Mouse (Mus musculus): ENCODE results near the gene Sat2. TPM values are rescaled to one million over a fixed set of nuclear protein-coding genes. Genes with fewer than 3 reads are reported as not detected.
A peak's percentile ranks its signal among the peaks of the same experiment; 100 is the strongest.
"Not testable (repeated sequence)": the region's sequence is repeated elsewhere in the genome, so short reads cannot be mapped to it uniquely, and the experiment has no call there.

The Sat2 gene
- total RNA-seq, 2 experiments from 2014 or later = 12.7 to 15.2 TPM

DNA sequence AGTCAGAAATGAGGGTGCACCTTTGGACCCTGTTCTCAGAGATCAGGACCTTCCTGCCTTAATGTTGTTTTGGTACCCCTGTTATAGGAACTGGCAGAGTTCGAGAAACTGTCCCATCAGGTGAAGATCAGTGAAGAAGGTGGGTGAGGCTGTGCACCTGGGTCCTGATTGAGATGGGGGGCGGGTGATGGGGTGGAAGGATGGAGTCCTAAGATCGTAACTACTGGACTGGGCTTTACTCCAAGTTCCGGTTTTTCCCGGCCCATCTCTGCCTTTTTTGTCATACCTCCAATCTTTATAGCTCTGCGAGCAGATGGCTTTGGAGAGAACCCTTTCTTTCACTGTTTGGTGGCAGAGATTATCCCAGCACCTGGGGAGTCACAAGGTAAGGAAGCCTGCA is 582 bp downstream of the Sat2 start:
- intact Hi-C loops (cut with DNase I) = no loop called here
- no peak for DNase-seq (ENCODE audit: extremely low spot score in 1 of 2, low spot score in 2 of 2)

GRCm38 (mm10) chr11:69623006-69623405 is 1.2 kb downstream of the Sat2 start:
- intact Hi-C loops (cut with DNase I) = no loop called here
- DNase-seq (ENCODE audit: extremely low spot score in 1 of 2, low spot score in 2 of 2) = no peak

GRCm38 (mm10) chr11:69624339-69624738 is 2.5 kb downstream of the Sat2 start:
- intact Hi-C loops (cut with DNase I); DNase-seq (ENCODE audit: extremely low spot score in 1 of 2, low spot score in 2 of 2): not testable (repeated sequence)

GRCm38 (mm10) chr11:69628286-69628685 is 6.5 kb downstream of the Sat2 start:
- intact Hi-C loops (cut with DNase I) = no loop called here
- peak in 1 of 2 experiments; percentile 70 for DNase-seq (ENCODE audit: extremely low spot score in 1 of 2, low spot score in 2 of 2)

DNA sequence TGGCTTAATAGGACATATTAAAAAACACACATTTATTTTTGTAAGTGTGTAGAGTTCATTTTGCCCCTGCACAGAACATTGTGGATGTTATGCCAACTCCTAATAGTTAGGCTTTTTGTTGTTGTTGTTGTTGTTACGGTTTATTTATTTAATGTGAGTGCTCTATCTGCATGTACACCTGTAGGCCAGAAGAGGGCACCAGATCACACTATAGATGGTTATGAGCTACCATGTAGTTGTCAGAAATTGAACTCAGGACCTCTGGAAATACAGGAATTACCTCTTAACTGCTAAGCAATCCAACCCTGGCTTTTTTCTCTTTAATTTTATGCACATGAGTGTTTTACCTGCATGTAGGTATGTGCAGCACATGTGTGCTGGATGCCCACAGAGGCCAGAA is 8.0 kb downstream of the Sat2 start:
- no peak for DNase-seq (ENCODE audit: extremely low spot score in 1 of 2, low spot score in 2 of 2)
- intact Hi-C loops (cut with DNase I) = no loop called here

DNA sequence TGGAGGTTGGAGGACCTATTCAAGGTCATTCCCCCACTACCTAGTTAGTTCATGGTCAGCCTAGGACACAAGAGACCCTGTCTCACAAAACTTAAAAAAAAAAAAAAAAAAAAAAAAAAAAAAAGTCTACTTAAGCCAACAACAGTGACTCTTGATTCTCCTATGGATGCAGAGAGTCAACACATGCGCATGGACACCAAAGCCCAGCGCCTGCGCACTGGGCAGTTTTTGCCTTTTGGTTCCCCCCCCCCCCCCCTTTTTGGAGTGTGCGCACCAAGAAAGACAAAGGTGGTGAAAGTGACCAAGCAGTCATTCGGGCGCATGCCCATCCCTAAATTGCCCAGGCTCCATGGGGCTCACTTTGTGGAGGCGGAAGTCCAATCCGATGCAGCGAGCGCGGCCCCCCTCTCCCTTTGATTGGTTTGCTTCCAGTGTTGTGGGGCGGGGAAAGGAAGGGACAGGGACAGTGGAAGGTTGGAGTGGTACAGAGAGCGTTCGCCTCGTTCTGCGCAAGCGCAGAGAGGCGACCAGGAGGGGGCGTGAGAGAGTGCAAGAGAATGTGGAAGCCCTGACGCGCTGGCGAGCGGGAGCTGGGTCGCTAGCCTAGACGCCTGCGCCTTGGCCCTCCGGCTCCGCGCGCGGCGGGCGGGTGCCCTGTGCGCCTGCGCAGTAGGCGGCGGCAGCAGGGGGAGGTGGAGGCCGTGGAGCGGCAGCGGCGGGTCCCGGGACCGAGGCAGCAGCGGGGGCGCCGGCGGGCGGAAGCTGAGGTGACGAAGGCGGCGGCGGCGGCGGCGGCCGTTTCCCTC is 10.7 kb downstream of the Sat2 start, which contains the start of gene Fxr2:
Fxr2 (plus strand) TSS at position 707 of the 806 bp plus-strand sequence.
- intact Hi-C loops (cut with DNase I) = no loop called here
- peak; percentile 99 to 100 for DNase-seq (ENCODE audit: extremely low spot score in 1 of 2, low spot score in 2 of 2)

DNA sequence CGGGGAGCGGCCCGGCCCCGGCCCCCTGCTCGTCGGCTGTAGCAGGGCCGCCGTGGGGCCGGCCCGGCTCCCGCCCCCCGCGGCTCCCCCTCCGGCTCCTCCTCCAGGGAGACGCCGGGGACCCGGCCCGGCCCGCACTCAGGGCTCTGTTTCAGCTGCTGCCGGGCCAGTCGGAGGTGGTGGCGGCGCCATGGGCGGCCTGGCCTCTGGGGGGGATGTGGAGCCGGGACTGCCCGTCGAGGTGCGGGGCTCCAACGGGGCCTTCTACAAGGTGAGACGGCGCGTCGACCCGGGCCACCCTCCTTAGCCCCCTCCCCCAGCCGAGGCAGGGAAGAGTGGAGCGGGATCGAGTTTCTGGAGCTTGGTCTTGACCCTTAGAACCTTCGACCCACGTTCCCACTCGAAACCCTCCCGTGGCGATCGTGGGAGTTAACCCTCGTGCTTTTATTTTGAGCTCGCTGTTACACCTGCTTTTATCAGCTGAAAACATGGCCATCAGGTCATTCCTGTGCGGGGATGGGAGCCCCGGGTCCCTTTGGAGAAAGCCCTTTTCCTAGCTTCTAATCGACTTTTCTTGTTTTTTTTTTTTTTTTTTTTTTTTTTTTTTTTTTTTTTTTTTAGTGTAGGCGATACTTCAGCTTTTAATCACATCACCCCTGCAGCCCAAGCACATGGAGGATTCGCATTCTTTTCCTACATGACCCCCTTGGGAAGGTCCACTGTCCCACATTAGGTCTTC is 11.5 kb downstream of the Sat2 start:
- peak in 1 of 2 experiments; percentile 84 for DNase-seq (ENCODE audit: extremely low spot score in 1 of 2, low spot score in 2 of 2)
- intact Hi-C loops (cut with DNase I) = no loop called here

- DNase-seq (ENCODE audit: extremely low spot score in 1 of 2, low spot score in 2 of 2) = no peak
- intact Hi-C loops (cut with DNase I) = no loop called here
Measured at GRCm38 (mm10) chr11:69635471-69635870, 13.6 kb downstream of the Sat2 start.

DNA sequence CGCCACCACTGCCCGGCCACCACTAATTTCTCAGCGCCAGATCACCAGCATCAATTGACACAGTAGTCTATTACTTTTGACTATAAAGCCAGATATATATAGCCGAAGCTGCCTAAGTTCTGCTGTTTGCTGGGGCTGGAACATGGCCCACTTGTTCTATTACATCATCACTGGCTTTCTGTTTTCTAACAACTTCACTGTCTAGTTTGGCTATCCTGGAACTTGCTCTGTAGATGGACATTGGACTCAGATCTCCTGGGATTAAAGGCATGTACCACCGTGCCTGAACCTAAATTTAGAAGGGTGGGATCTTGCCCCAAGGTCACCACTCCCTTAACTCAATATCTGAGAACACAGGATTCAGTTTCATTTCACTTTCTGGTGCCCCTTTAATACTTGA is 24.0 kb downstream of the Sat2 start:
- intact Hi-C loops (cut with DNase I) = no loop called here
- no peak for DNase-seq (ENCODE audit: extremely low spot score in 1 of 2, low spot score in 2 of 2)

GRCm38 (mm10) chr11:69653399-69653798 is 31.6 kb downstream of the Sat2 start:
- intact Hi-C loops (cut with DNase I) = no loop called here
- DNase-seq (ENCODE audit: extremely low spot score in 1 of 2, low spot score in 2 of 2) = no peak

DNA sequence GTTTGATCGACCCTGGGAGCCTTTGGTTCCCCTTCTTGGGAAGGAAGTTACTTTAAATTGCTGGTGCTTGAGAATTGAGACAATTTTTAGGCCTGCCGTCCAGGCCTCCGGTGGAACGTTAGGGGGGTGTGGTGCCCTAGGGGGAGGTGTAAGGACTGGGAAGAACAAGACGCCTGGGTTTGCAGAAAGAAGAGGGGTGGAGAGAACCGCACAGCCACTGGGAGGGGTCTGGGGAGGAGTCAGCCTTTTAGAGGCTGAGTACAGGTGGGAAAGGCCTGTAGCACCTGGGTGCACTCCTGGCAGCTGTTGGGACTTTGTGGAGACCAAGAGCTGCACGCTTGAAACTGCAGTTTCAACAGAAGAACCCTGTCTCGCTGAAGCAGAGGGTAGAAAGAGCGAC is 32.9 kb downstream of the Sat2 start:
- no peak for DNase-seq (ENCODE audit: extremely low spot score in 1 of 2, low spot score in 2 of 2)
- intact Hi-C loops (cut with DNase I) = no loop called here

GRCm38 (mm10) chr11:69655264-69656064 is 33.6 kb downstream of the Sat2 start, which contains the start of gene Sox15:
Gene Sox15 (plus strand): TSS chr11:69655314.
- intact Hi-C loops (cut with DNase I) = no loop called here
- peak; percentile 70 to 83 for DNase-seq (ENCODE audit: extremely low spot score in 1 of 2, low spot score in 2 of 2)

DNA sequence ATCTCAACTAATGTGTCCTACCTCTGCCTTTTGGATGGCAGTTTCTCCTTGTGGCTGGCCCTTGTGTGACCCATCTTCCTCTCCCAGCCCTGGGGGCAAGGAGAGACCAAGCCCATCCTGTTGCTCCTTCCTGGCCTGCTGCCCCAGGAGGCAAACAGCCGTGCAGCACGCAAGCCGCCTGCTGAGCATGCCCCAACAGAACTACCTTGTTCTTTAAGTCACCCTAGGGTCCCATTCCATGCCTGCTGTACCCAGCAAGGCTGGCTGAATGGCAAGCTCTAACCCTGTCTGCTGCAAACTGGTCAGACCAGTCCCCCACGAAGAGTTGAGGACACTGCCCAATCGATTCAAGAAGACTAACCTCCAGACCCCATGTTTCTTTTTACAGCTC is 34.2 kb downstream of the Sat2 start:
- intact Hi-C loops (cut with DNase I) = no loop called here
- no peak for DNase-seq (ENCODE audit: extremely low spot score in 1 of 2, low spot score in 2 of 2)

DNA sequence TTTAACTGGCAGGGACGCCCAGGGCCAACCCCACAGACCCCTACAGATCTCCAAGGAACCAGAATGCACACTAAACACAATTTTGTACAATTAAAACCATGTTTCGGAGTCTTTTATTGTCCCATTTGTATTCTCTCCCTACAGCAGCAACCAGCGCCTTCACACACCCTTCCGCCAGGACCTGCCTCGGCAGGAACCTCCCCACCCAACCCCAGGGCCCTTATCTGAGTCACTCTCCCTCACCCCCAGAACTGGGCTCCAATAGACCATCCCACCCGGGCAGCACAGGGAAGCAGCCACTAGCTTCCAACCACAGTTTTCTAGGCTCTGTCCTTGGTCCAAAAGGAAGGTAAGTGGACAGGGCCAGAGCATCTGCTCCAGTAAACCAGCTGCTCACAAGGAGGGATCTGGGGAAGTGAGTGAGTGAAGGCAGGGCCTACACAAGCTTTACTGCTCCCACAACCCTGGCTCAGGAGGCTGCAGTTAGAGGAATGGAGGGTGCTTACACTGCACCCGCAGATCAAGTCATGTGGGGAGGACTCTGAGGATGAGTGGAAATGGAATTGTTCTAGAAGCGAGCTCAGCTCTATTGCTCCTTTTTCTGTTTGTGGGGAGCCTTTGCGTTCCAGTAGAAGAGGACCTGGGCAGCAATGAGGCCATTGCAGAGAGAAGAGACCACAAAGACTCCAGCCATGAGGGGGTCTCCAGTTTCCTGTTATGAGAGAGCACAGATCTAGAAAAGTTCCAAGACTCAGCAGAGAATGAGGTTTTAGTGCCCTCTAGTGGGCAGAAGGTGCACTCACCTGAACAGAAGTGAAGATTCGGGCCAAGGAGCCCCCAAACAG is 35.0 kb downstream of the Sat2 start:
- DNase-seq (ENCODE audit: extremely low spot score in 1 of 2, low spot score in 2 of 2) = peak in 1 of 2 experiments; percentile 49

DNA sequence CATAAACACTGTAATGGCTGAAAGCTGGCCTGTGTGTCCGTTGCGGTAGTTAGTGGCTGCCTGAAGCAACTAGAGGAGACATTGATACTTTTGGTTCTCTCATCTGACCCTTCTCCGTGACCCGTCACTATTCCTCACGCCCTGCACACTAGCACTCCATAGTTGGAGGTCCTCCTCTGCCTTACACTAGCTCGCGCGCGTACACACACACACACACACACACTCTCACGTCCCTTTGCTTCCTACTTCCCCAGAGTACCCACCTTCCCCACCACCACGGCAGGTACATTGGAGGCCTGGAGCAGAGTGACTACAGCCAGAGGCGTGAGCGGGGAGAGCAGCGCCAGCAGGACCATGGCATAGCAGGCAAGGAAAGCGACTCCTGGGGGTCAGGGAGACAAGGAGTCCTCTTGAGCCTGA is 35.6 kb downstream of the Sat2 start:
- no peak for DNase-seq (ENCODE audit: extremely low spot score in 1 of 2, low spot score in 2 of 2)
- intact Hi-C loops (cut with DNase I) = no loop called here

More for the DNA sequence above, 35.0 kb downstream of the Sat2 start:
- intact Hi-C loops (cut with DNase I) = no loop called here

DNA sequence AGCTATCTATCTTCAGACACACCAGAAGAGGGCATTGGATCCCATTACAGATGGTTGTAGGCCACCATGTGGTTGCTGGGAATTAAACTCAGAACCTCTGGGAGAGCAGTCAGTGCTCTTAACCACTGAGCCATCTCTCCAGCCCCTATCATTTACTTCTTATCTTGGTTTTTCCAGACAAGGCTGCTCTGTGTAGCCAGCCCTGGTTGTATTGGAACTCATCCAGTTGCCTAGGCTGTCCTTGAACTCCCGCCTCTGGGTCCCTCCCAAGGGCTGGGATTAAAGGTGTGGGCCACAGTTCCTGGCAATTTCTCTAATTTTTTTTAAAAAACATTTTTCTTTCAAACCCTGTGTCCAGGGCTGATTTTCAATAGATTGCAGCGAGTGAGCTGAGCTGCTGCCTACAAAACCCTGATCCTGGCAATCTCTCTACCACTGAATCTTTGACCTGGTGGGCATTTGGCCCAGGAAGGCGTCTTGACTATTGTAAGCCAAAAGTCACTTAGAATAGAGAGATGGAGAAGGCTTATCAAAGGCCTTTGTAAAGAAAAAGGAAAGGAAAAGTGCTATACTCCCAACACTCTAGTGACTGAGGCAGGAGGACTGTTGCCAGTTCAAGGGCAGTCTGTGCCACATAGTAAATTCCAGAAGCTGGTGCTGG is 39.5 kb downstream of the Sat2 start:
- DNase-seq (ENCODE audit: extremely low spot score in 1 of 2, low spot score in 2 of 2) = no peak
- intact Hi-C loops (cut with DNase I) = no loop called here

- intact Hi-C loops (cut with DNase I) = no loop called here
- DNase-seq (ENCODE audit: extremely low spot score in 1 of 2, low spot score in 2 of 2) = peak; percentile 94 to 98
Measured at GRCm38 (mm10) chr11:69662213-69662966, 40.6 kb downstream of the Sat2 start, which contains the start of gene Mpdu1. Gene Mpdu1 (minus strand): TSS chr11:69662642.

Measured in left cerebral cortex, postnatal 10 days (tissue).